Mouse (Mus musculus) spleen, postnatal 14 days (tissue): ENCODE results near the gene Olfr945.

ENCODE experiments used
- DNase-seq, 2 experiments: peaks; one replicate each; pipeline ENCODE4 v3.0.0; 2021 to 2022; ENCODE audit warnings: low spot score in 2 of 2

The Olfr945 gene

DNA sequence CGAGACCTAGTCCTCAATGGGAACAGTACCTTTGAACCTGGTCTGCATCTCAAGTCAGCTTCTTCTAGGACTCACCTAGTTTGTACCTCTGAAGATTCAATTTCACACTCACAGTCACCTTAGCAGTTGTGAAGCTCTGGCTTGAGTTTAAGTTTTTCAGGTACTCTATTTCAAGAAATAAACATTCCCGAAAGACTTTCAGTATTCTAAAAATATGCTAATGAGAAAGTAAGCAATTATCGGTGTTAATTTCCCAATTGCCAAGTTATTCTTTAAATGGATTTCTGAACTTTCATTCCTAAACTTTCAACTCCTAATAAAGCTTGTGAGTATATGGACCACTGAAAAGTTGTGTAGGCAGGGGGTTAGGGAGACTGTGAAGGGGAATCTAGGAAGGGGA, at the start of gene Olfr945:
Gene Olfr945, minus strand, starts transcription at position 101 of the 400 bp plus-strand sequence.
- DNase-seq: no peak

DNA sequence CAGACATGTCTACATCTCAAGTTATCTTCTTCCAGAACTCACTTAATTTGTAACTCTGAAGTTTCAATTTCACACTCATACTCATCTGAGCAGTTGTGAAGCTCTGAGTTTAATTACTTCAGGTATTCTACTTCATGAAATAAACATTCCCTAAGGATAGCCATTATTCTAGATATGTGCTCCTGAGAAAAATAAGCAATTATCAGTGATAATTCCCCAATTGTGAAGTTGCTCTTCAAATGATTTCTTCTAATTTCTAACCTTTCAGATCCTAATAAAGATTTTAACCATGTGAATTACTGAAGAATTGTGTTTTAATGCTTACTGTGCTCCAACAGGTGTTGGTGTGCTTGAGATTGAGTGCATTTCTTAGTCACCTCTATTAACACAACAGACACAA, 49.3 kb upstream of the Olfr945 start, which contains the start of gene Olfr948:
Gene Olfr948, minus strand, starts transcription at position 101 of the 400 bp plus-strand sequence.
- no peak for DNase-seq

DNA sequence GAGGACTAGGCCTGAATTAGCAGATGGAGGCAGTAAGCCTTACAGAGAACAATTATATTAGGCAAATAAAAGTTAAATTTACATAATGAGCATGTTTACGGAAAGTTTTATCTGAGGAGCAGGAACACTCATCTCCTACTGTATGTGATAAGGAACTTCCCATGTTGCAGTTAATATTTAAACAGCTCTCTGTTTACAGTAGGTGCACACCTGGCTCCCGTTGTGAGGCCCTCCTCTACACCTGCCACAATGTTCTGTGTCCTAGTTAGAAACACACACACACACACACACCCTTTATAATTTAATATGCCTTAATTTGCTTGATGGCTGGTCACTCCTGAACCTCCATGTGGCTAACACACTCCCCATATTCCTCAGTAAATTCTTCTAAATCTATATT, 10.5 kb upstream of the Olfr945 start:
- no peak for DNase-seq

DNA sequence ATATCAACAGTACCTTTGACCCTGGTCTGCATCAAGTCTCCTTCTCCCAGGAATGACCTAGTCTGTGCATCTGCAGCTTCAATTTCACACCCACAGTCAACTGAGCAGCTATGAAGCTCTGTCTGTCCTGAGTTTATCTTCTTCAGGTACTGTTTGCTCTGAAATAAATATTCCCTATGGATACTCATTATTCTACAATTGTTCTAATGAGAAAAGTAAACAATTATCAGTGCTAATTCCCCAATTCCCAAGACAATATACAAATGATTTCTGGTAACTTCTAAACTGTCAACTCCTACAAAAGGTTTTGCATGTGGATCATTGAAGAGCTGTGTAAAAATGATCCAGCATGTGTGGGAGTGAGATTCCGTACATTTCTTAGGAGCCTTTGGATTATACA, 26.7 kb downstream of the Olfr945 start, which contains the start of gene Olfr1537:
Gene Olfr1537, minus strand, starts transcription at position 101 of the 400 bp plus-strand sequence.
- DNase-seq: no peak
